Comparison of ENCODE assay signal across 21 mouse cellular contexts in the genomic region with DNA sequence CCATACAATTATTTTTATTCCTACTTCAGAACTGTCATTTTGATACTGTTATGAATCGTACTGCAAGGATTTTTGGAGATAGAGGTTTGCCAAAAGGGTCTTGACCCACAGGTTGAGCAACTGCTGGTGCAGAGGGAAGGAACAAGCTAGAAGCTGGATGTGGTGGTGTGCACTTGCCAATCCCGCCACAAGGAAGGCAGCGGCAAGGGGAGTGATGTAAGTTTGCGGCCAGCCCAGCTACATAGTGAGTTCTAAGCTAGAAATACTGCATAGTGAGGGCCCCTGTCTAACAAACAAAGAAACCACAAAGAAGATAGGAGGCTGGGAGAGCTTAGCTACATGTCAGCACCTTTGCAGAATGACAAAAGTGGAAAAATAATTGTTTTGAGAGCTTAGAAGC.
"Had no signal": no experiment of that assay in that cellular context is flagged by ENCODE, and none has a peak within 500 bp of the region (broad histone marks: within the 10 kb centered on the region; RNA-seq: fewer than 3 reads in every experiment).

No protein-coding gene starts in this region.

- H3K4me1 ChIP-seq: lung, embryonic 15.5 days; midbrain, embryonic 12.5 days; neural tube, embryonic 13.5 days; neural tube, embryonic 15.5 days had no signal

- H3K4me2 ChIP-seq: lung, embryonic 15.5 days; midbrain, embryonic 12.5 days; neural tube, embryonic 13.5 days; neural tube, embryonic 15.5 days had no signal

- H3K4me3 ChIP-seq: lung, embryonic 15.5 days; midbrain, embryonic 10.5 days; midbrain, embryonic 12.5 days; myocyte; neural tube, embryonic 13.5 days; neural tube, embryonic 15.5 days had no signal

- H3K27me3 ChIP-seq: lung, embryonic 15.5 days; midbrain, embryonic 12.5 days; neural tube, embryonic 13.5 days; neural tube, embryonic 15.5 days had no signal

- H3K9me3 ChIP-seq: lung, embryonic 15.5 days; midbrain, embryonic 12.5 days; neural tube, embryonic 13.5 days; neural tube, embryonic 15.5 days had no signal

- H3K9ac ChIP-seq: liver, postnatal 0 days; lung, embryonic 15.5 days; midbrain, embryonic 12.5 days; neural tube, embryonic 13.5 days; neural tube, embryonic 15.5 days had no signal

- H3K27ac ChIP-seq: lung, embryonic 15.5 days; macrophage; midbrain, embryonic 10.5 days; midbrain, embryonic 12.5 days; neural tube, embryonic 13.5 days; neural tube, embryonic 15.5 days had no signal

- ATAC-seq: liver, postnatal 0 days; lung, postnatal 0 days; midbrain, embryonic 16.5 days had no signal

- H3K36me3 ChIP-seq: lung, embryonic 15.5 days; midbrain, embryonic 10.5 days; midbrain, embryonic 12.5 days; neural tube, embryonic 13.5 days; neural tube, embryonic 15.5 days had no signal

- DNase-seq: liver, postnatal 0 days; lung, adult 2 months; lung, postnatal 14 days; lung, postnatal 36 days; midbrain, embryonic 14.5 days; retina, postnatal 1 day; right cerebral cortex, adult 18-20 months; right cerebral cortex, postnatal 4 days; spleen, adult 18-20 months; thymus, adult 18-20 months; thymus, postnatal 14 days; thymus, postnatal 36 days had no signal
